Mouse (Mus musculus) erythroblast, embryonic 14.5 days (primary cell): ENCODE measurements around the gene Tppp2.

Experiments
- GATA1 ChIP-seq: IDR thresholded peaks from 2 replicates; pipeline ENCODE4 v1.6.1; 2012; ENCODE audit warnings: low read length, inconsistent platforms, mixed read lengths
- TAL1 ChIP-seq: IDR thresholded peaks from 3 replicates; pipeline ENCODE4 v1.6.1; 2012; ENCODE audit warnings: low read length, inconsistent platforms, mixed read lengths

GRCm38 (mm10) chr14:51940944-51941560 is 22.8 kb downstream of the Tppp2 start:
- TF ChIP-seq GATA1, result no peak
- TF ChIP-seq TAL1, result no peak
